Mouse (Mus musculus): ENCODE measurements around the gene Hbq1a.

Hbq1a gene

DNA sequence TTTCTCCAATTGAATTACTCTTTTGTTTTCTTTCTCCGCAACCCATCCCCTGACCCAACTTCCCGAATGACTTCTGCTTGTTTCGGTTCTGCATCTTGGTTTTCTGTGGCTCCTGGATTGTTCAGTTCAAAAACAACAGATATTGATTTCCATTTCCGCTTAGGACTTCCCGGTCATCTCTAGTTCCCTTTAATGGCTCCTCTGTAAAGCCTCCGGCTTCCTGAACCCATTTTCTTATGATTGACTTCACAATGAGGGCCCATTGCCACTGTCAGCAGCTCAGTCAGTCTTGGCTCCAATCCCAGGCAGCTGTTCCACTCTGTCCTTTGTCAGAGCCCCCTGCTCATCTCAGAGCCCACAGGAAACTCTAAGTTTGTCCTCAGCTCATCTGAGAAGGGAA, 31.2 kb downstream of the Hbq1a start:
- DNase-seq (ENCODE audit: low spot score): no peak

- no peak for DNase-seq (ENCODE audit: low spot score)
Observed at GRCm38 (mm10) chr11:32331861-32332260, 32.0 kb downstream of the Hbq1a start.

DNA sequence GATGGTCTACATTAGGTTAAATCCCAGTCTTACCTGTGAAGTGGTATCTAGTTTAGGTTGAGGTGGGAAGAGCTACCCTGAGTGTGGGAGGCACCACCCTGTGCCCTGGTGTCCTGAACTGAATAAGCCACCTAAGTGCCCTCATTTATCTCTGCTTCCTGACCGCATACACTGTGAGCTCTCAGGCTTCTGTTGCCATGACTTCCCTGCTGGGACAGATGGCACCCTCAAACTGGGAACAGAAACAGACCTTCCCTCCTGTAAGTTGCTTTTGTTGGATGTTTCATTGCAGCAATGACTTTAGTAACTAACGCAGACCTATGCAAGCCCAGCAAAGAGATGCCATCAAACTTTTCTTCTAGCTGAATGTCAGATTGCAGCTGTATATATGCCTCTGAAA, 33.4 kb downstream of the Hbq1a start:
- no peak for DNase-seq (ENCODE audit: low spot score)

GRCm38 (mm10) chr11:32336435-32336907, 36.6 kb downstream of the Hbq1a start:
- no peak for DNase-seq (ENCODE audit: low spot score)

DNA sequence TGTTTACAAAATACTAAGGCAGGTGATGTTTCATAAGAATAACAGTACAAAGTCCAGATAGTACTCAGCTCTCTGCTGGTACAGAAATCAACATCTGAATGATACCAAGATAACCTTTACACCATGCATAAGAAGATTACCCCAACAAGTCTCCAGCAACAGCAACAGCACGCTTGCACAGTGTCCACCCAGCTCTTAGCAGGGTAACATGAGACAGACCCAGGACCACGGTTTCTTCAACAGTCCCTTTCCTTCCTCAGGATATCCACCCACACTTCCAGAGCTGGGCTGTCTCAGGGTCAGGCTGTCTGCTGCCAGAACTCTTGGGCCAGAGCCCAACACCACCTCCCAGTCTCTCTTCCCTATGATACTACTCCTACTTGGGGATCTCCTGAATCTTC, 39.3 kb downstream of the Hbq1a start:
- DNase-seq (ENCODE audit: low spot score): no peak

DNA sequence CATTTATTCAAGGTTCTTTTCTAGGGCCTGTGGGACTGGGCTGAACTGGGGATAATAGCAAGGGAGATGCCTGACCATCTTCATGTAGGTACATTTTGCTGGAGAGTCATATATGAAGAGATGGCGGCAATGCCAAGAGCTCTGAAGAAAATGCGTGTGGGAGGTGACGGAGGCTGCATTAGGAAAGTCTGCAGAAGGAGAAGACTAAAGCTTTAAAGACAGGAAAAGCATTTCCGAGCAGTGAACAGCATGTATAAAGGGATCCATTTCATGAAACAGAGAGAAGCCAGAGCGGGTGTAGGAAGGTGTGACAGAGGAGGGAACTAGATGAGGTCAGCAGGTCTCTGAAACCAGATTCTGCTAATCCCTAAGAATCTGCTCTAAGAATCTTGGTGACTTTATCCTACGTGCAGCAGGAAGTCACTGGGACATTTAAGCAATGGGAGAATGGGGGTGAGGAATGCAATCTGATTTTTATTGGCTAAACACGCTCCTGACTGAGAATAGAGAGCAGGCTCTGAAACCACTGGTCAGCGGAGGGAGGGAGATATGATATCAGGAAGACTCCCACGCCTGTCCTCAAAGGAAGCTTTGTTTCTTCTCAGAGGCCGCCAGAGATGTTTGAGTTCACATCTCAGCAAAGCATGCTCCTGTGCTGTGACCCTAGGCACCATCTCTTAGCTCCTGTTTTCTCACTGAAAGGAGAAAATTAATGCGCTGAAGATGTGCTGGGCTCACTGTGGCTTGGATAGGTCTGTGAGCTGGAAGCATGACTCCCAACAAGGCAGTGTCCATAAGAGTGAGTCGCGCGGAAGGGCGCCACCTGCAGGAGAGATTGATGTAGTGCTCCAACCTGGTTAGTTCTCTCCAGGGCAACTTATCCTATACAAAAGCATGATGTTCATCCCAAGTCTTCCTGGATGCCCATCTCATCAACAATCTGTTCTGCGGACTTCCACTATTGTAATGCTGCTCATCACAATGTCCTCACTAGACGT, 40.9 kb downstream of the Hbq1a start:
- no peak for DNase-seq (ENCODE audit: low spot score)

DNA sequence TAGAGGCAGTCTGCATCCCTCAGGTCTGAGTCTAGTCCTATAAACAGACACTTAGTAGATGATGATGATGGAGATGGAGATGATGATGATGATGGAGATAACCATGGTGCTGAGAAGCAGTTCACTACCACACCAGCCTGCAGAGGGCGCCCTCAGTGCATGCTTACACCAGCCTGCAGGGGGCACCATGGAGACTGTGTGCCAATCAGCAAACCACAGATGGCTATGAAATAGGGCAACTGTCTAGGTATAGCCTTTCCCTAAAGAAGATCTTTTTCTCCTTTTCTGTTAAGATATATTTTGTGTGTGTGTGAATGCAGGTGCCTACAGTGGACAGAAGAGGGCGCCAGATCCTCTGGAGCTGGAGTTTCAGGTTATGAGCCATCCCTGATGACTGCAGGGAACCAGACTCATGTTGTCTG, 42.9 kb downstream of the Hbq1a start:
- no peak for DNase-seq (ENCODE audit: low spot score)

GRCm38 (mm10) chr11:32343350-32343749, 43.5 kb downstream of the Hbq1a start:
- no peak for DNase-seq (ENCODE audit: low spot score)

DNA sequence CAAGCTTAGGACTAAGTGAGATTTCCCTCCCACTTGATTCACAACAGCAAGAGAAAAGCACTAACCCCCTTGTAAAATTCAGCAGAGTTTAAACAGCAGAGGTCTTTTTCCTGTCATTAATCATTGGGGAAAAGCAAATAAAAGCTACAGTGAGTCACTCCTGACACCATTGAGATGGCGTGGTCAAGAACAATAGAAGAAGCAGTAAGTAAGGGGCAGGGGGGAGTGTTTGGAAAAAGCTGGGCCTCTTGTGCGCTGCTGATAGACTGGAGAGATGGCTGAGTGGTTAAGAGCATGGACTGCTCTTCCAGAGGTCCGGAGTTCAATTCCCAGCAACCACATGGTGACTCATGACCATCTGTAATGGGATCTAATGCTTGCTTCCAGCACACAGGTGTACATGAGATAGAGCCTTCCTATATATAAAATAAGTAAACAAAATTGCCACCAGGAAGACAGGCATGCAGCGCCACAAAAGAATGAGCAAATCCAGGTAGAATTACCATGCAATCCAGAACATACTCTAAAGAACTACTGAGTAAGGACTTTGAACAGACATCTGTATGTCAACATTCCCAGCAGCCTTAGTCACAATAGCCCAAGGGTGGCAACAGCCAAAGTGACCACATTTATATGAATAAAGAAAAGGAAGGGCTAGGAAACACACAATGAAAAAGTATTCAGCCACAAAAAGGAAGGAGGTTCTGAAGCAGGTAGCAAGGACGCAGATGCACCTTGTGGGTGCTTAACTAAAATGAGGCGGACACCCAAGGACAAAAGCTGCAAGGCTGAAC, 45.8 kb downstream of the Hbq1a start:
- DNase-seq (ENCODE audit: low spot score): no peak

DNA sequence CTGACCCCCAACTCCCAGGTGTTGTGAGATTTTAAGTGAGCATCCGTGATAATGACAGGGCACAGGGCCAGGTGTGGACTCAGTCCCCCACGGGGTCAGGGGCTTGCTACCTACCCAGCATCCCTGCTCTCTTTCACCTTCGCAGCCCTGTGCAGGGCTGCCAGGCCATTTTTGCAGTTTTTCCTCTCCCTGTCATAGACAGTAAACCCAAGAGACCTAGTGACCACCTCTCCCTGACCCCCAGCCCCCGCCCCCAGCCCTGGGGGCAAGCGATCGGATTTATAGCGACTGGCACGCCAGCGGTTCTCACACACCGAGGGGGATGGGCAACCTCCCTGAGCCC, 47.4 kb downstream of the Hbq1a start:
- DNase-seq (ENCODE audit: low spot score): no peak

DNA sequence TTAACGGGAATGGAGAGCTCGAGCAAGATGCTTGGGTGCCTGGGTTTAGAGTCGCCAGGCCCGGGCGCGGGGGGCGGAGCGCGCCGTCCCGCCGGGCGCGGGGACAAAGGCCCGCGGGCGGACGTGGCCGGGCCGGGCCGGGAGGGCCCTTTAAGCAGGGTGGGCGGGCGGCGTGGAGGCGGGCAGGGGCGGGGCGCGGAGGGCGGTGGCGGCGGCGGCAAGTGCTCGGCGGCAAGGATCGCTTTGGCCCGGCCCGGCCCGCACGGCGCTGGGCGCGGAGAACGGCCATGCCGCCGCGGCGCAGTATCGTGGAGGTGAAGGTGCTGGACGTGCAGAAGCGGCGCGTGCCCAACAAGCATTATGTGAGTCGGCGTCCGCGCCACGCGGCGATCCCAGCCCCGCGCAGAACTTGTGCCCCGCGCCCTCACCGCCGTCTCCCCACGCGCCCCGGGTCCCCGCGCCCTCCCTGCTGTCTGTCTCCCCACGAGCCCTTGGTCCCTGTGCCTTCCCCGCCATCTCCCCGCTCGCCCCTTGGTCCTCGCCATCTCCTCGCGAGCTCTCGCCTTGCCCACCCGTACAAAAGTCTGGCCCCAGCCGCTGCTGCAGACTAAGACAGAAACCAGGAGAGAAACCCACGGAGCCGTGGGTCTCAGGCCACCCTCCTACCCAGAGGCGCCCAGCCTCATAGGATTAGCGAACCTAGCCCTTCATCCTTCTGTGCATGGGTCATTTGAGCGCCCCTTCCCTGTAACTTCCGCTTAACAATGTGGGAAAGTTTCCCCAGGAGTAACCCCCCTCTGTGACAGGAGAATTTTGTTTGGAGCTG, 48.0 kb downstream of the Hbq1a start, which contains the start of gene Sh3pxd2b:
Sh3pxd2b (plus strand) TSS at position 214 of the 826 bp plus-strand sequence.
- DNase-seq (ENCODE audit: low spot score): no peak

GRCm38 (mm10) chr11:32348433-32349283, 48.8 kb downstream of the Hbq1a start:
- DNase-seq (ENCODE audit: low spot score): no peak

GRCm38 (mm10) chr11:32349284-32349953, 49.5 kb downstream of the Hbq1a start:
- no peak for DNase-seq (ENCODE audit: low spot score)
